8 mouse cellular contexts compared by ENCODE assay signal in genomic region chr5:4485542-4486390, GRCm38 (mm10).
DNase-seq lines count a peak whose midpoint lies in the region; ATAC-seq lines count a peak whose summit lies in the region.

No protein-coding gene starts in this region.

- no peaks in the 10 kb centered on the region; the same call in 1 of the 2 replicates for H3K9me3 ChIP-seq in embryonic facial prominence, embryonic 10.5 days
- H3K9me3 ChIP-seq in hindbrain, embryonic 13.5 days: no peaks in the 10 kb centered on the region
- no peaks in the 10 kb centered on the region for H3K9me3 ChIP-seq in lung, embryonic 15.5 days

- no peak overlapping the region for H3K9ac ChIP-seq in hindbrain, embryonic 13.5 days
- H3K9ac ChIP-seq in lung, embryonic 15.5 days: no peak overlapping the region

- H3K4me1 ChIP-seq in embryonic facial prominence, embryonic 10.5 days: peaks cover 40% of the 10 kb centered on the region
- H3K4me1 ChIP-seq in hindbrain, embryonic 13.5 days (replicated peaks): peaks cover 26% of the 10 kb centered on the region
- peaks cover 18% of the 10 kb centered on the region for H3K4me1 ChIP-seq in lung, embryonic 15.5 days

- H3K27ac ChIP-seq in embryonic facial prominence, embryonic 10.5 days (replicated peaks): peak overlapping the region; percentile 82
- peak overlapping the region; percentile 75 for H3K27ac ChIP-seq in hindbrain, embryonic 13.5 days
- no peak overlapping the region for H3K27ac ChIP-seq in lung, embryonic 15.5 days

- H3K36me3 ChIP-seq in embryonic facial prominence, embryonic 10.5 days (replicated peaks): no peaks in the 10 kb centered on the region
- H3K36me3 ChIP-seq in hindbrain, embryonic 13.5 days: no peaks in the 10 kb centered on the region
- H3K36me3 ChIP-seq in lung, embryonic 15.5 days: no peaks in the 10 kb centered on the region

- WGBS in embryonic facial prominence, embryonic 10.5 days: 39% methylated on average over 10 of the region's 10 CpGs
- 26% methylated on average over 10 of the region's 10 CpGs for WGBS in hindbrain, embryonic 13.5 days
- 56% methylated on average over 10 of the region's 10 CpGs for WGBS in lung, embryonic 15.5 days

- H3K27me3 ChIP-seq in embryonic facial prominence, embryonic 10.5 days (replicated peaks; ENCODE audit: low read depth, poor library complexity, severe bottlenecking): no peaks in the 10 kb centered on the region
- 0 out of 2 replicates have a peak, but pooled peaks cover 3% of the 10 kb centered on the region for H3K27me3 ChIP-seq in hindbrain, embryonic 13.5 days
- H3K27me3 ChIP-seq in lung, embryonic 15.5 days: no peaks in the 10 kb centered on the region

- no peak overlapping the region for H3K4me2 ChIP-seq in hindbrain, embryonic 13.5 days
- no peak overlapping the region for H3K4me2 ChIP-seq in lung, embryonic 15.5 days

- peak; percentile 9 for DNase-seq in adrenal gland, postnatal 25 days
- DNase-seq in adrenal gland, adult 8-10 months: no peak
- DNase-seq in embryonic facial prominence, embryonic 10.5 days (ENCODE audit: low spot score): peak; percentile 75
- peak; percentile 32 for DNase-seq in skeletal muscle tissue, adult 2 months (ENCODE audit: low read depth, low spot score)
- no peak for DNase-seq in heart, postnatal 4 days

- H3K4me3 ChIP-seq in embryonic facial prominence, embryonic 10.5 days: no peak overlapping the region
- no peak overlapping the region for H3K4me3 ChIP-seq in hindbrain, embryonic 13.5 days
- no peak overlapping the region for H3K4me3 ChIP-seq in lung, embryonic 15.5 days

- peak; percentile 82 for ATAC-seq in hindbrain, embryonic 13.5 days (ENCODE audit: low FRiP score)
- ATAC-seq in lung, embryonic 15.5 days (ENCODE audit: borderline replicate concordance, extremely low read depth, low FRiP score, low TSS enrichment): peak; percentile 77; the same call in 1 of the 2 replicates
- no peak for ATAC-seq in megakaryocyte-erythroid progenitor cell, adult 5-6 weeks (replicated peaks; ENCODE audit: low FRiP score, low TSS enrichment, poor library complexity, severe bottlenecking)

Comparison
In these comparisons a context has a peak if more than half of its experiments do, and no peak if none do; other contexts are left out.
1. DNase-seq: peak in adrenal gland, postnatal 25 days (single experiment), embryonic facial prominence, embryonic 10.5 days (single experiment) and skeletal muscle tissue, adult 2 months (single experiment); none in adrenal gland, adult 8-10 months (single experiment) and heart, postnatal 4 days (single experiment).